Mouse (Mus musculus): ENCODE measurements around the gene Serpinb1a. TPM values are rescaled to one million over a fixed set of nuclear protein-coding genes. Genes with fewer than 3 reads are reported as not detected.
"Not testable (repeated sequence)": the region's sequence is repeated elsewhere in the genome, so short reads cannot be mapped to it uniquely, and the experiment has no call there.

Serpinb1a gene
- polyA plus RNA-seq (2015; fragmentation: Nextera tagmentation; extraction: Ambion mirVana): 31.7 and 35.8 TPM in 2 replicates

DNA sequence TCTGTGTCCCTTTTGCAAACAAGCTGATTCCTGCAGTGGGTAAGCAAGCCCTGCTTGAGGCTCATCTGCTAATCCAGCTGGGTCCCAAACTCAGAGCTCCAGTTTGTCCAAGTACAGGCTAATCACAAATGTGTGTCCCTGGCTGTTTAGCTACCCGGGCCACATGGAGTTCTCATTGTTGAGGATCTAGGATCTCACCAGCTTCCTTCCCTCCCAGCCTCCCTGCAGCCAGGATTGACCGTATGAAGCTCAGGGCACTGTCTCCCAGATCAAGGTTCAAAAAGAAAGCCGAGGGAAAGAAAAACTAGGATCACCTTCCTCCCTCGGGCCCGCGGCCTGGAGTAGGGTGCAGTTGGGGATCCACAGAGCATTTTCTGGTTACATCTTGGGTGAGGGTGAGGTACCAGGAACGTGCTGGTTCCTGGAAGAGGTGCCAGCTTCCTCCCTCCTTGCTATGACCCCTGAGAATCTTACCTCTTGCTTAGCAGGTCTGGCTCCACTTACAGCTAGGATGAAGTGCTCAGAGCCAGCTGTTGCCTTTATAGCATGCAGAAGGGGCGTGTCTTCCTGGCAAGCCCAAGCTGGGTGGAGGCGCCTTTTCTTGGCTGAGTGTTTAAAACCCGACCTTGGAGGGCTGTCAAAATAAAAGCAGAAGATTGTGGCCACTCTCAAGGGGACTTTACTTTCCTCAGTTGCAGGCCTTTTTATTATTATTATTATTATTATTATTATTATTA, at the start of gene Serpinb1a:
Gene Serpinb1a, minus strand, starts transcription at position 518 of the 737 bp plus-strand sequence.
- no peaks in the 10 kb centered on the region for H3K9me3 ChIP-seq (replicated peaks)
- H3K27ac ChIP-seq (replicated peaks): 0 out of 2 replicates have a peak within 1 kb of the TSS, but pooled peaks have one; percentile 17
- no peak within 1 kb of the TSS for H3K4me3 ChIP-seq (replicated peaks)
- H3K4me2 ChIP-seq (replicated peaks): 0 out of 2 replicates have a peak within 1 kb of the TSS, but pooled peaks have one; percentile 21
- 43% methylated on average over 10 of the region's 10 CpGs for WGBS
- H3K36me3 ChIP-seq: no peaks in the 10 kb centered on the region
- H3K9ac ChIP-seq: no peak within 1 kb of the TSS
- H3K27me3 ChIP-seq: no peaks in the 10 kb centered on the region
- peaks cover 15% of the 10 kb centered on the region for H3K4me1 ChIP-seq
- peak; percentile 66; the same call in 1 of the 2 replicates for ATAC-seq (ENCODE audit: insufficient number of reproducible peaks, low FRiP score, low TSS enrichment, low read depth)

GRCm38 (mm10) chr13:32900639-32901038, 49.7 kb upstream of the Serpinb1a start:
- 23% methylated on average over 2 of the region's 2 CpGs for WGBS
- H3K27me3 ChIP-seq: no peaks in the 10 kb centered on the region

DNA sequence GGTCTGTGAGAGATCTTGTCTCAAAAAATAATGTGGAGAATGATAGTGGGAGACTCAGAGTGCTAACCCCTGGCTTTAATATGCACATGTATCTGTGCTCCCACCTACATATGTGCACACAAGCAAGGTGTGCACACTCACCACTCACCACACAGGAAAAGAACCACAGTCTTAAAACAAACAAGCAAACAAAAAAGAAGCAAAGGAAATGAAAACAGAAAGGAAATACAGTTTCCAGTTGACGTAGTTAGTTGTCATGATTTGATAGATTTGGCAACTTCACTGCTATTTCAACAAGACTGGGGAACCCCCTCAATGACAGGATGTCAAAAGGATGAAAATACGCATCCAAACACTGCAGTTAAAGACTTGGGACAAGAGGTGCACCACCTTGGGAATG, 48.1 kb upstream of the Serpinb1a start:
- H3K36me3 ChIP-seq; H3K4me3 ChIP-seq (replicated peaks); H3K9ac ChIP-seq; H3K4me1 ChIP-seq; H3K4me2 ChIP-seq (replicated peaks); H3K9me3 ChIP-seq (replicated peaks); ATAC-seq (ENCODE audit: insufficient number of reproducible peaks, low FRiP score, low TSS enrichment, low read depth); H3K27me3 ChIP-seq; H3K27ac ChIP-seq (replicated peaks): not testable (repeated sequence)
- WGBS: 59% methylated on average over 2 of the region's 2 CpGs

More at GRCm38 (mm10) chr13:32900639-32901038, 49.7 kb upstream of the Serpinb1a start:
- Histone ChIP-seq H3K36me3 (no peaks in the 10 kb centered on the region), H3K4me2 (replicated peaks) (no peak overlapping the region), H3K9me3 (replicated peaks) (no peaks in the 10 kb centered on the region), H3K27ac (replicated peaks) (no peak overlapping the region), H3K4me3 (replicated peaks) (no peak overlapping the region), H3K9ac (no peak overlapping the region), H3K4me1 (no peaks in the 10 kb centered on the region)
- ATAC-seq (ENCODE audit: insufficient number of reproducible peaks, low FRiP score, low TSS enrichment, low read depth): no peak

- H3K4me1 ChIP-seq: no peaks in the 10 kb centered on the region
- no peak within 1 kb of the TSS for H3K4me3 ChIP-seq (replicated peaks)
- H3K36me3 ChIP-seq: no peaks in the 10 kb centered on the region
- no peak within 1 kb of the TSS for H3K27ac ChIP-seq (replicated peaks)
- no peak for ATAC-seq (ENCODE audit: insufficient number of reproducible peaks, low FRiP score, low TSS enrichment, low read depth)
- WGBS: 80% methylated on average over 2 of the region's 2 CpGs
- no peaks in the 10 kb centered on the region for H3K27me3 ChIP-seq
- H3K9me3 ChIP-seq (replicated peaks): no peaks in the 10 kb centered on the region
- no peak within 1 kb of the TSS for H3K4me2 ChIP-seq (replicated peaks)
- no peak within 1 kb of the TSS for H3K9ac ChIP-seq
Observed at GRCm38 (mm10) chr13:32898111-32898510, 47.1 kb upstream of the Serpinb1a start, which contains the start of gene Serpinb1c. TSS of gene Serpinb1c (minus strand) at chr13:32898211.

DNA sequence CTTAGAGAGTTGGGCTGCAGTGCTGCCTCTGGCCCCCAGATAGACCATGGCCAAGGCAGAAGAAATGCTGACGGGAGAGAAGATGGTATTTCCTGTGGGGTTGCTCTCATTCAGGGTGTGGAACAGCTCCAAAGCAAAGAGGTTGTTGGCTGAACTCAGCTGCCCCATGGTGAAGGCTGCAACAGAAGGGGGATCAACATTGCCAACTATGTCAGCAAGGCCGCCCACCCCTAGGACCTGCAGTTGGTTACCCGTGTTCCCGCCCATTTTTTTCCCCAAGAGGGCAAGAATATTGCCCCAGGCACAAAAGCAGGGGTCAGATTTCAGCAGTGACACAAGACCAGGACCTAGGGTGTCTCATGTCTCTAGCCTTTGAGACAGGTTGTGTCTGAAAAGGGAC, 45.9 kb upstream of the Serpinb1a start:
- no peak overlapping the region for H3K4me3 ChIP-seq (replicated peaks)
- WGBS: 63% methylated on average over 4 of the region's 4 CpGs
- H3K9me3 ChIP-seq (replicated peaks): no peaks in the 10 kb centered on the region
- no peak overlapping the region for H3K4me2 ChIP-seq (replicated peaks)
- H3K27ac ChIP-seq (replicated peaks): no peak overlapping the region
- H3K4me1 ChIP-seq: no peaks in the 10 kb centered on the region
- H3K27me3 ChIP-seq: no peaks in the 10 kb centered on the region
- H3K36me3 ChIP-seq: no peaks in the 10 kb centered on the region
- no peak for ATAC-seq (ENCODE audit: insufficient number of reproducible peaks, low FRiP score, low TSS enrichment, low read depth)
- no peak overlapping the region for H3K9ac ChIP-seq

GRCm38 (mm10) chr13:32884755-32885154, 33.8 kb upstream of the Serpinb1a start:
- H3K27ac ChIP-seq (replicated peaks): no peak overlapping the region
- no peak for ATAC-seq (ENCODE audit: insufficient number of reproducible peaks, low FRiP score, low TSS enrichment, low read depth)
- H3K36me3 ChIP-seq: no peaks in the 10 kb centered on the region
- no peak overlapping the region for H3K9ac ChIP-seq
- H3K9me3 ChIP-seq (replicated peaks): no peaks in the 10 kb centered on the region
- no peaks in the 10 kb centered on the region for H3K27me3 ChIP-seq
- H3K4me3 ChIP-seq (replicated peaks): no peak overlapping the region
- no peak overlapping the region for H3K4me2 ChIP-seq (replicated peaks)
- no peaks in the 10 kb centered on the region for H3K4me1 ChIP-seq

DNA sequence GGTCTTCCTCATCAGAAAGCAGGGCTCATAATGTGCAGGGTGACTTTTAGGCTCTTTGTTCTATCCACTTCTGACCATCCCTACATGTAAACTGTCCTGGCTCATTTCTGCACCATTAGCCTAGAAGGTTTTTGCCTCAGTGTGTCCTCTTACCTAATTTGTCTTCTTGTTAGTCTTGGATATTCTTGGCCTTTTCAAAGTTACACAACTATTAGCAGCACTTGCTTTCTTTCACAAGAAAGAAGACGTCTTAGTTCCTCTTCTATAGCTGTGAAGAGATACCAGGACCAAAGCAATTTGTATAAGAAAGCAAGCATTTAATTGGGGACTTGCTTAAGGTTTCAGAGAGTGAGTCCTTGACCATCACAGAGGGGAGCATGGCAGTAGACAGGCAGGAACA, 22.9 kb upstream of the Serpinb1a start:
- Histone ChIP-seq H3K9ac (no peak overlapping the region), H3K27me3 (no peaks in the 10 kb centered on the region)
- no peak for ATAC-seq (ENCODE audit: insufficient number of reproducible peaks, low FRiP score, low TSS enrichment, low read depth)

DNA sequence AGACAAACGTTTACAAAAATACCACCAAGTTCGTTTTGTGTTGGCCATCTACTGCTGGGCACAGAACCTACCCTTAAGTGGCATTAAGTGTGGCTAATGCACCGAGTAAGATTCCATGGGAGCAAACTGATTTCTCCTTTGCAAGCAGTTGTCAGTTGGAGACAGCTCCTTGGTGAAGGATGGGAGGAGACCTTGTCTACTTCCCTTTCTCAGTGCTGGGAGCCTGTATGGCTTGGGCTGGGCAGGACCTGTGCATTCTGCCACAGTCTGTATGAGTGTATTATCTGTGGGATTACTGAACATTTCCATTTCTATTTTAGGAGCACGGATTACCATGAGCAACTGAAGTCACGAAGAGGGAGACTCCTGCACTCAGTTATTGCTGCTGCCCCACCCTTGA, 17.9 kb upstream of the Serpinb1a start:
- no peak overlapping the region for H3K9ac ChIP-seq
- H3K27ac ChIP-seq (replicated peaks): no peak overlapping the region
- no peak for ATAC-seq (ENCODE audit: insufficient number of reproducible peaks, low FRiP score, low TSS enrichment, low read depth)
- H3K27me3 ChIP-seq: no peaks in the 10 kb centered on the region
- no peaks in the 10 kb centered on the region for H3K4me1 ChIP-seq
- 68% methylated on average over 5 of the region's 5 CpGs for WGBS
- no peak overlapping the region for H3K4me3 ChIP-seq (replicated peaks)
- no peaks in the 10 kb centered on the region for H3K9me3 ChIP-seq (replicated peaks)
- no peak overlapping the region for H3K4me2 ChIP-seq (replicated peaks)
- no peaks in the 10 kb centered on the region for H3K36me3 ChIP-seq

More for the DNA sequence above, 22.9 kb upstream of the Serpinb1a start:
- no peak overlapping the region for H3K4me2 ChIP-seq (replicated peaks)
- 60% methylated on average over 1 of the region's 1 CpGs for WGBS
- H3K4me1 ChIP-seq: no peaks in the 10 kb centered on the region
- no peaks in the 10 kb centered on the region for H3K9me3 ChIP-seq (replicated peaks)
- H3K36me3 ChIP-seq: no peaks in the 10 kb centered on the region
- no peak overlapping the region for H3K4me3 ChIP-seq (replicated peaks)
- H3K27ac ChIP-seq (replicated peaks): no peak overlapping the region

GRCm38 (mm10) chr13:32868233-32868632, 17.2 kb upstream of the Serpinb1a start:
- not testable (repeated sequence) for ATAC-seq (ENCODE audit: insufficient number of reproducible peaks, low FRiP score, low TSS enrichment, low read depth); H3K27me3 ChIP-seq; H3K4me1 ChIP-seq; H3K27ac ChIP-seq (replicated peaks); H3K36me3 ChIP-seq; H3K9me3 ChIP-seq (replicated peaks); H3K9ac ChIP-seq; H3K4me2 ChIP-seq (replicated peaks); H3K4me3 ChIP-seq (replicated peaks)
- WGBS: 79% methylated on average over 4 of the region's 4 CpGs

DNA sequence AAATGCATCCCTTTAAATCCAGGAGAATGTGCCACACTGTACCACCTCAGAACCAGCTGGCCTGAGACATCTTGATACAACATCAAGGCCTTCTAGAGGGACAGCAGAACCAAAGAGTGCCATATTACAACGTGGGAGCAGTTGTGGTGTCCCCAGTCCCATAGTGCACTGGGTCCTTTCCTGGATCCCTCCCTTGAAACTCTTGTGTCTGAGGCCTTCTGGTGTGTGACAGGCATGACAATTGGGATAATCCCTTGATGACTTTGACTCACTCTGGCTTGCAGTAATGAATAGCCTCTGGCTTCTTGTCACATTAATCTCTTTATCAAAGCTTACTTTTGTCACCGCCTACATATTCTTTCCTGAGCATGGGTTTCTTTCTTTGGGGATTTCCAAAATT, 16.0 kb upstream of the Serpinb1a start:
- Histone ChIP-seq H3K4me1 (no peaks in the 10 kb centered on the region), H3K9me3 (replicated peaks) (no peaks in the 10 kb centered on the region), H3K36me3 (no peaks in the 10 kb centered on the region), H3K9ac (no peak overlapping the region), H3K27ac (replicated peaks) (no peak overlapping the region), H3K4me2 (replicated peaks) (no peak overlapping the region), H3K27me3 (no peaks in the 10 kb centered on the region), H3K4me3 (replicated peaks) (no peak overlapping the region)
- 35% methylated on average over 2 of the region's 2 CpGs for WGBS
- ATAC-seq (ENCODE audit: insufficient number of reproducible peaks, low FRiP score, low TSS enrichment, low read depth): no peak

GRCm38 (mm10) chr13:32866484-32866883, 15.5 kb upstream of the Serpinb1a start:
- no peak overlapping the region for H3K9ac ChIP-seq
- 3% methylated on average over 9 of the region's 9 CpGs for WGBS
- H3K4me1 ChIP-seq: no peaks in the 10 kb centered on the region
- H3K36me3 ChIP-seq: no peaks in the 10 kb centered on the region
- no peak for ATAC-seq (ENCODE audit: insufficient number of reproducible peaks, low FRiP score, low TSS enrichment, low read depth)
- H3K9me3 ChIP-seq (replicated peaks): no peaks in the 10 kb centered on the region
- H3K27ac ChIP-seq (replicated peaks): no peak overlapping the region
- no peaks in the 10 kb centered on the region for H3K27me3 ChIP-seq
- H3K4me2 ChIP-seq (replicated peaks): no peak overlapping the region
- H3K4me3 ChIP-seq (replicated peaks): no peak overlapping the region

DNA sequence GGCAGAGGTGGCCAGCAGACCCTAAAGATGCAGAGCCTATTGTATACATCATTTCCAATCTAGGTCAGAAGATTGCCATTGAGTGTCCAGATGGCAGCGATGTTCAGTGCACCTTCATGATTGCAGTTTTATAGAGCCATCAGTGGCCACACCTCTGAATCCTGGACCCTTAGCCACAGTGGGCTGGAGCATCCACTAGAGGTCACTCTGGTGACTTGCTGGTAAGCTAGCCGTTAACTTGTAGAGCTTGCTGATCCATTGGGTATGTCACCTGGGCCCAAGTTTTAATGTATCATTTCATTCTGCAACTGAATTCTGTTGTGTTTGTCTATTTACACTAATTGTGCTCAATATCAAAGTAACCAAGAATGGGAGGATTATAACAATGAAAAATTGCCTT, 14.6 kb upstream of the Serpinb1a start:
- no peaks in the 10 kb centered on the region for H3K36me3 ChIP-seq
- 56% methylated on average over 2 of the region's 2 CpGs for whole genome bisulfite sequencing
- no peaks in the 10 kb centered on the region for H3K9me3 ChIP-seq (replicated peaks)
- no peaks in the 10 kb centered on the region for H3K4me1 ChIP-seq
- no peak overlapping the region for H3K4me2 ChIP-seq (replicated peaks)
- H3K4me3 ChIP-seq (replicated peaks): no peak overlapping the region
- H3K9ac ChIP-seq: no peak overlapping the region
- H3K27ac ChIP-seq (replicated peaks): no peak overlapping the region
- no peaks in the 10 kb centered on the region for H3K27me3 ChIP-seq
- ATAC-seq (ENCODE audit: insufficient number of reproducible peaks, low FRiP score, low TSS enrichment, low read depth): no peak
